ENCODE assay signal across 29 mouse cellular contexts in genomic region chr5:118607900-118608299, GRCm38 (mm10).
"Had no signal": no experiment of that assay in that cellular context is flagged by ENCODE, and none has a peak within 500 bp of the region (broad histone marks: within the 10 kb centered on the region; RNA-seq: fewer than 3 reads in every experiment).

No protein-coding gene starts in this region.

- H3K9me3 ChIP-seq: limb, embryonic 10.5 days; limb, embryonic 12.5 days; limb, embryonic 13.5 days; limb, embryonic 15.5 days; liver, embryonic 12.5 days; liver, embryonic 13.5 days; liver, embryonic 15.5 days; lung, embryonic 15.5 days; megakaryocyte, embryonic 14.5 days; midbrain, embryonic 10.5 days; midbrain, embryonic 12.5 days; midbrain, embryonic 13.5 days; neural tube, embryonic 12.5 days; neural tube, embryonic 13.5 days had no signal

- ATAC-seq: liver, embryonic 12.5 days; liver, postnatal 0 days; lung, postnatal 0 days; midbrain, embryonic 13.5 days; midbrain, embryonic 16.5 days had no signal

- H3K36me3 ChIP-seq: limb, embryonic 10.5 days; limb, embryonic 12.5 days; limb, embryonic 13.5 days; limb, embryonic 15.5 days; lung, embryonic 15.5 days; midbrain, embryonic 10.5 days; midbrain, embryonic 12.5 days; midbrain, embryonic 13.5 days; neural tube, embryonic 12.5 days; neural tube, embryonic 13.5 days had no signal

- H3K9ac ChIP-seq: limb, embryonic 12.5 days; limb, embryonic 13.5 days; limb, embryonic 15.5 days; liver, embryonic 12.5 days; liver, embryonic 13.5 days; liver, embryonic 14.5 days; liver, embryonic 15.5 days; liver, postnatal 0 days; lung, embryonic 14.5 days; lung, embryonic 15.5 days; midbrain, embryonic 12.5 days; midbrain, embryonic 13.5 days; neural tube, embryonic 12.5 days; neural tube, embryonic 13.5 days had no signal

- DNase-seq: liver; liver, embryonic 13.5 days; liver, postnatal 0 days; lung, adult 18-20 months; lung, adult 2 months; lung, embryonic 14.5 days; lung, postnatal 10 days; lung, postnatal 14 days had no signal

- H3K27me3 ChIP-seq: limb, embryonic 12.5 days; limb, embryonic 13.5 days; limb, embryonic 15.5 days; liver, embryonic 12.5 days; liver, embryonic 13.5 days; liver, embryonic 15.5 days; lung, embryonic 15.5 days; megakaryocyte, embryonic 14.5 days; midbrain, embryonic 12.5 days; midbrain, embryonic 13.5 days; neural tube, embryonic 12.5 days; neural tube, embryonic 13.5 days had no signal

- H3K4me3 ChIP-seq: left cerebral cortex, adult 2 months; limb, embryonic 10.5 days; limb, embryonic 12.5 days; limb, embryonic 13.5 days; limb, embryonic 15.5 days; liver, embryonic 12.5 days; liver, embryonic 13.5 days; liver, embryonic 15.5 days; lung, embryonic 15.5 days; megakaryocyte, embryonic 14.5 days; midbrain, embryonic 10.5 days; midbrain, embryonic 12.5 days; midbrain, embryonic 13.5 days; myocyte; neural tube, embryonic 12.5 days; neural tube, embryonic 13.5 days had no signal

- H3K4me2 ChIP-seq: limb, embryonic 12.5 days; limb, embryonic 13.5 days; limb, embryonic 15.5 days; liver, embryonic 11.5 days; liver, embryonic 12.5 days; liver, embryonic 13.5 days; liver, embryonic 15.5 days; lung, embryonic 14.5 days; lung, embryonic 15.5 days; midbrain, embryonic 11.5 days; midbrain, embryonic 12.5 days; midbrain, embryonic 13.5 days; neural tube, embryonic 12.5 days; neural tube, embryonic 13.5 days had no signal

- H3K27ac ChIP-seq: left cerebral cortex, adult 2 months; limb, embryonic 10.5 days; limb, embryonic 12.5 days; limb, embryonic 13.5 days; limb, embryonic 15.5 days; liver, embryonic 12.5 days; liver, embryonic 13.5 days; liver, embryonic 14.5 days; liver, embryonic 15.5 days; lung, embryonic 15.5 days; macrophage; midbrain, embryonic 10.5 days; midbrain, embryonic 12.5 days; midbrain, embryonic 13.5 days; neural tube, embryonic 12.5 days; neural tube, embryonic 13.5 days had no signal
